Mouse (Mus musculus) neural tube, embryonic 13.5 days (tissue): ENCODE measurements at regions not wholly inside any gene's neighbourhood (a gene's known extent, or its start where the extent isn't known, plus 50 kb on each side); places are given as distances from the start of the nearest gene placed in this dataset.

Source experiments
- ATAC-seq: fragments of 200-750 bp; cut with Nextera tagmentation; 2 replicates; pipeline ENCODE4 v1.8.0; 2017; ENCODE audit warnings: low read depth, mild to moderate bottlenecking, moderate TSS enrichment, moderate library complexity
- H3K27ac ChIP-seq: fragments of 300-500 bp; sonication (generic); replicated peaks from 2 replicates; pipeline ENCODE4 v1.5.1; 2015; ENCODE audit warnings: moderate library complexity, mild to moderate bottlenecking, inconsistent platforms
- H3K27me3 ChIP-seq: fragments of 300-500 bp; sonication (generic); 2 replicates; pipeline ENCODE4 v1.6.1; 2015; ENCODE audit warnings: mild to moderate bottlenecking, inconsistent platforms
- H3K36me3 ChIP-seq: fragments of 300-500 bp; sonication (generic); 2 replicates; pipeline ENCODE4 v1.6.1; 2015; ENCODE audit warnings: mild to moderate bottlenecking, inconsistent platforms
- H3K4me1 ChIP-seq: fragments of 300-500 bp; sonication (generic); replicated peaks from 2 replicates; pipeline ENCODE4 v1.6.1; 2015; ENCODE audit warnings: inconsistent platforms
- H3K4me2 ChIP-seq: fragments of 300-500 bp; sonication (generic); 2 replicates; pipeline ENCODE4 v1.6.1; 2015; ENCODE audit warnings: inconsistent platforms, mild to moderate bottlenecking, moderate library complexity
- H3K4me3 ChIP-seq: fragments of 300-500 bp; sonication (generic); 2 replicates; pipeline ENCODE4 v1.5.1; 2015; ENCODE audit warnings: mild to moderate bottlenecking, inconsistent platforms
- H3K9ac ChIP-seq: fragments of 300-500 bp; sonication (generic); 2 replicates; pipeline ENCODE4 v1.6.1; 2015; ENCODE audit warnings: moderate library complexity, mild to moderate bottlenecking, inconsistent platforms
- H3K9me3 ChIP-seq: fragments of 300-500 bp; sonication (generic); 2 replicates; pipeline ENCODE4 v1.6.1; 2016; ENCODE audit warnings: inconsistent platforms
- WGBS: fragments of 180-500 bp; shearing (Covaris S2); methylation state at CpG from one replicate; pipeline ENCODE4 v1.1.7; 2015; 5-methylcytosine and 5-hydroxymethylcytosine counted together

DNA sequence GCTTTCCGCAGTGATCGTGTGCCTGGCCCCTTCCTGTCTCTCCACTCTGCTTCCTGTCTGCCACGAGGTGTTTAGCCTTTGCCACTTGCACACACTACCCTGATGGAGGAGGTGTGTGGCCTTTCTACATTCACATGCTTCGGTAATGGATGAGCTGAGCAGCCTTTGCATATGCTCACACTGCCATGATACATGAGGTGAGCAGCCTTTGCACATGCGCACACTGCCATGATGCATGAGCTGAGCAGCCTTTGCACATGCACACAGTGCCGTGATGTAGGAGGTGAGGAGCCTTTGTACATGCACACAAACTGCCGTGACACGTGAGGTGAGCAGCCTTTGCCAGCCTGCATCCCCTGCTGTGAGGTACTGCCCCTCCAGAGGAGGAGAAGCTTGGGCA is 58.3 kb downstream of the Erv3 start:
- no peak for ATAC-seq
- Histone ChIP-seq H3K9me3 (no peaks in the 10 kb centered on the region), H3K4me2 (no peak overlapping the region), H3K36me3 (no peaks in the 10 kb centered on the region), H3K27me3 (no peaks in the 10 kb centered on the region), H3K9ac (no peak overlapping the region), H3K4me3 (no peak overlapping the region), H3K4me1 (no peaks in the 10 kb centered on the region), H3K27ac (no peak overlapping the region)
- 71% methylated on average over 8 of the region's 8 CpGs for WGBS

DNA sequence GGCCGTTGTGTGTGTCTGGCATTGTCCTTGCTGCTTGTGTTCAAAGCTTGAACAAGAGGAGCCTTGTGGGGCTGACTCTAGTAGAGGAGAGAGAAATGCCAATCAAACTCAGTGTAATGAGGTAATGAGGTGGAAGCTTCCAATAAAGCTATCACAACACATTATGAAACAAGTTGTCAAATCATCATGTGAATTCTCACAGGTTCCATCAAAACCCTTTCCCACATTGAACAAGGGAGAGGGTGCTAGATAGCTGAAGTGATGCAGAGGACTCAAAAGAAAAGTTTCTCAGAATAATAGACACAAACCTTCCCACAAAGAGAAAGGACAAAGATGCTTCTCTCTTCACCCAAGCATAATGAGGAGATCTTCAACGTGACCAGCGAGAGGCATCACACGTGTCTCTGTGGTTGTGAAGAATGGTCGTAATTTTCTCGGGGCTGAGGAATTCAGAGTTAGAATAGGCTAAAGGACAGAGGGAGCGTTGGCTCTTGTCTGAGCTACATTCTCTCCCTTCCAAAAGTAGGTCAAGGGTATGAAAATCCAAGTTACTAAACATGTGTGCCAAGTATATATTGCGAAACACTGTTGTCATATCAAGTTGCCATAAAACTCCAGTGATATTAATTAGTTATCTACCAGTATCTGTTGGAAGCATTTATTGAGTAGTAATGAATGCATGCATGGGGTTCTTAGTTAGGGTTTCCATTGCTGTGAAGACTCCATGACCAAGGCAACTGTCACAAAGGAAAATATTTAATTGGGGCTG is 59.2 kb downstream of the Erv3 start:
- H3K4me1 ChIP-seq, result no peaks in the 10 kb centered on the region
- no peaks in the 10 kb centered on the region for H3K36me3 ChIP-seq
- H3K4me2 ChIP-seq, result no peak overlapping the region
- H3K9me3 ChIP-seq, result no peaks in the 10 kb centered on the region
- H3K27me3 ChIP-seq, result no peaks in the 10 kb centered on the region
- H3K9ac ChIP-seq, result no peak overlapping the region
- no peak for ATAC-seq
- no peak overlapping the region for H3K4me3 ChIP-seq
- 84% methylated on average over 8 of the region's 8 CpGs for whole genome bisulfite sequencing
- H3K27ac ChIP-seq, result no peak overlapping the region

DNA sequence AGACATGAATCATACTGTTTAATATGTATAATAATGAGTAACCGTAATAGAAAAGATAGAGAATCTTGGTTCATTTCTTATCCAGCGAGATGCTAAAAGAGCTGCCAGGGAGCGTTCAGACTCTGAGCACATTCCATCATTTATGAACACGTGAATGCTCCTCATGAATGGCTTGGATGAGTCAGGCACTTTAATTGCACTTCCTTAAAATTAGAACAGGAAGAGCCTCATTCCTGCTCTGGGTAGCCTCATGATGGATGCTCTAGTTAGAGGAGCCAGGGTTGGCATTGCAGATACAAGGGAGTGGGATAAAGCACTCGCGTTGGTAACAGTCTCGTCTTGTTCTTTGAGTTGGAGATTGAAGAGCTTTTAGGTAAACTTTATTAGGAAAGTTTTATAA is 60.1 kb downstream of the Erv3 start:
- WGBS, result 84% methylated on average over 7 of the region's 7 CpGs
- H3K4me1 ChIP-seq, result no peaks in the 10 kb centered on the region
- H3K27me3 ChIP-seq, result no peaks in the 10 kb centered on the region
- H3K9ac ChIP-seq, result no peak overlapping the region
- ATAC-seq, result no peak
- no peak overlapping the region for H3K4me3 ChIP-seq
- H3K4me2 ChIP-seq, result no peak overlapping the region
- no peak overlapping the region for H3K27ac ChIP-seq
- H3K9me3 ChIP-seq, result no peaks in the 10 kb centered on the region
- no peaks in the 10 kb centered on the region for H3K36me3 ChIP-seq

DNA sequence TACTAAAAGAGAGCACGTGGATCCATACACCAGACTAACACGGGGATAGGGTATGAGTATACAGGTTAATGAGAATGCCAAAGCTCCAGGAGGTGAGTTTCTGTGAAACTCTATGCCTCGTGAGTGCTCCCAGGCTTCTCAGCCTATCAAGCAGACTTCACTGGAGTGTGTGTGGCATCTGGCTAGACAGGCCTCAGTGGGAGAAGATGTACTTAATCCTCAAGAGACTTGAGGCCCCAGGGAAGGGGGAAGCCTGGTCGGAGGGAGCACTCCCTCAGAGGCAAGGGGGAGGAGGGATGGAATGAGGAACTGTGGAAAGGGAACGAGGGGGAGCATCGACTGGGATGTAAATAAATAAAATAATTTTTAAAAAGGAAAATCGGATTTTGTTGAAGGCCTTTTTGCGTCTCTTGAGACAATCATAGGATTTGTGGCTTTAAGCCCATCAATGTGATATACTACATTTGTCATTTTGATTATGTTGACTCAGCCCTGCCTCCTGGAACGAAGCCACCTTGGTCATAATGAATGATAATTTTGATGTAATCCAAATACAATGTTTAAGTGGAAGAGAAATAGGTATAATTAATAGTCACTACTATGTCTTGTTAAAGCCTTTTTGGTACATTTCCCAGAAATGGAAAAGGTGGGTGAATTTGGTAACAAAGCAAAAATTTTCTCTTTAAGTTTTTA is 62.4 kb downstream of the Erv3 start:
- no peaks in the 10 kb centered on the region for H3K36me3 ChIP-seq
- no peaks in the 10 kb centered on the region for H3K9me3 ChIP-seq
- H3K4me2 ChIP-seq, result no peak overlapping the region
- H3K4me1 ChIP-seq, result no peaks in the 10 kb centered on the region
- H3K9ac ChIP-seq, result no peak overlapping the region
- H3K4me3 ChIP-seq, result no peak overlapping the region
- H3K27ac ChIP-seq, result no peak overlapping the region
- H3K27me3 ChIP-seq, result no peaks in the 10 kb centered on the region
- ATAC-seq, result no peak
- 80% methylated on average over 9 of the region's 9 CpGs for WGBS

DNA sequence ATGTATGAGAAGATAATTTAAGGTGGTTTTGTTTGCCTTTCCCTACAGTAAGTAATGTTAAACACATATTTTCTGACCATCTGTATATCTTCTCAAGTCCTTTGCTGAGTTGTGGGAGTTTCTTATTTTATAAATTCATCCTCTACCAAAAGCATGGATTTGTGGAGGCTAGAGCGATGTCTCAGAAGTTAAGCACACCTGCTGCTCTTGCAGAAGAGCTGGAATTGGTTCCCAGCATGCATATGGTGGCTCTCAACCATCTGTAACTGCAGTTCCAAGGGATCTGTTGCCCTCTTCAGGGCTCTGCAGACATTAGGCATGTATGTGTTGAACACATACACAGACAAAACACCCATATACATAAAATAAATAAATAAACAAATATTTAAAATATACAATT is 84.2 kb downstream of the Erv3 start:
- Histone ChIP-seq H3K36me3 (no peaks in the 10 kb centered on the region), H3K9ac (no peak overlapping the region), H3K4me3 (no peak overlapping the region), H3K4me1 (no peaks in the 10 kb centered on the region), H3K4me2 (no peak overlapping the region), H3K27me3 (no peaks in the 10 kb centered on the region), H3K27ac (no peak overlapping the region), H3K9me3 (peaks cover 4% of the 10 kb centered on the region; the same call in 1 of the 2 replicates)
- ATAC-seq, result no peak
- 89% methylated on average over 1 of the region's 1 CpGs for WGBS

DNA sequence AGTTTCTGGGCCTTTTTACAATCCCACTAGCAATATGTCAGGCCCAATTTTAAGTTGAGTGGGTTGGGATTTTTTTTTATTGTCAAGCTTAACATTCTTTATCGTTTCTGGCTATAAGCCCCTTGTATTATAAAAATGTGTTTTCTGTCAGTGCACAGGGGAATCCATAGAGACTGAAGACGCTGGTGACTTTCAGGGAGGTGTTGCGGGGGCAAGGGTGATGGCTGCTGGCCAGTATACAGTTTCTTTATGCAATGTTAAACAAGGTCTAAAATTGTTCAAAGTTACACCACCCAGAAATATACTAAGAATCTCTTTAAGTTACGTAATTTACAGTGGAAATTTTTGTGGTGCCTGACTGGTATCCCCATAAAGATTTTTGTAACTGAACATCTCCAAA is 85.9 kb downstream of the Erv3 start:
- H3K4me1 ChIP-seq, result no peaks in the 10 kb centered on the region
- H3K4me3 ChIP-seq, result no peak overlapping the region
- no peaks in the 10 kb centered on the region for H3K27me3 ChIP-seq
- H3K9ac ChIP-seq, result no peak overlapping the region
- no peak overlapping the region for H3K27ac ChIP-seq
- no peak overlapping the region for H3K4me2 ChIP-seq
- no peaks in the 10 kb centered on the region for H3K36me3 ChIP-seq
- 87% methylated on average over 4 of the region's 4 CpGs for WGBS
- no peak for ATAC-seq
- H3K9me3 ChIP-seq, result no peaks in the 10 kb centered on the region

DNA sequence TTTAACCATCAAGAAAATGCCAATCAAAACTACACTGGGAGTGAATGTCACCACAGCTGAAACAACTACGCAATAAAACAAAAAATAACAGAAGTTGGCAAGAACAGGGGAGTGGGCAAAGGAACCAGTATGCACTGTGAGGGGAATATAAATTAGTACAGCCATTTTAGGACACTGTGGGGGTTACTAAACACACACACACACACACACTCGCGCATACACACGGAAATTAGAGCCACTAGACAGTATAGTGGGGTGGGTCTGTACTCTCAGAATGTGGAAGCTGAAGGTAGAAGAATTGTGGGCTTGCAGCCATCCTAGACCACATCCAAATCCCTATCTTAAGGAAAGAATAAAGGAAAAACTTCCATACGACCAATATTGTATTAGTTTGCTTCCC is 87.4 kb downstream of the Erv3 start:
- WGBS, result 81% methylated on average over 5 of the region's 5 CpGs
- Histone ChIP-seq H3K27ac (no peak overlapping the region), H3K4me3 (no peak overlapping the region), H3K4me2 (no peak overlapping the region), H3K27me3 (no peaks in the 10 kb centered on the region), H3K4me1 (no peaks in the 10 kb centered on the region), H3K9ac (no peak overlapping the region), H3K9me3 (no peaks in the 10 kb centered on the region), H3K36me3 (no peaks in the 10 kb centered on the region)
- ATAC-seq, result no peak

DNA sequence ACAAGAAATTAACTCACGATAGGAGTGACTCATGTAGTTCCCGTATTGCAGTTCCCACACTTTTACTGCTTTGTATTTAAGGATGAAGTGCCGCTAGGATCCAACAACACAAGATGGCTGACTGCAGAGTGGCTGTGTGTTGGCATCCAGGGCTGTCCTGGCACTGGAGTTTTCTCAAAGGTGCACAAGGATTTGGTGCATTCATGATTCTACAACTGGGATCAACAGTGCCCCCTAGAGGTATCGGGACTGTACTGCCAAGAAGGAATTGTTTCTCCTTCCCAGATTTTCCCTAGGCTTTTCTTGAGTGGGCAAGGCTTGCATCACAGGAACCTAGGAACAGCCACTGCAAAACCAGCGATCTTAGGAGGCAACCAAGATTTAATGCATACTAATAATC is 88.7 kb downstream of the Erv3 start:
- H3K4me2 ChIP-seq, result no peak overlapping the region
- no peaks in the 10 kb centered on the region for H3K9me3 ChIP-seq
- 56% methylated on average over 5 of the region's 5 CpGs for WGBS
- no peaks in the 10 kb centered on the region for H3K4me1 ChIP-seq
- H3K36me3 ChIP-seq, result no peaks in the 10 kb centered on the region
- no peak overlapping the region for H3K27ac ChIP-seq
- H3K4me3 ChIP-seq, result no peak overlapping the region
- H3K9ac ChIP-seq, result no peak overlapping the region
- no peaks in the 10 kb centered on the region for H3K27me3 ChIP-seq
- no peak for ATAC-seq

DNA sequence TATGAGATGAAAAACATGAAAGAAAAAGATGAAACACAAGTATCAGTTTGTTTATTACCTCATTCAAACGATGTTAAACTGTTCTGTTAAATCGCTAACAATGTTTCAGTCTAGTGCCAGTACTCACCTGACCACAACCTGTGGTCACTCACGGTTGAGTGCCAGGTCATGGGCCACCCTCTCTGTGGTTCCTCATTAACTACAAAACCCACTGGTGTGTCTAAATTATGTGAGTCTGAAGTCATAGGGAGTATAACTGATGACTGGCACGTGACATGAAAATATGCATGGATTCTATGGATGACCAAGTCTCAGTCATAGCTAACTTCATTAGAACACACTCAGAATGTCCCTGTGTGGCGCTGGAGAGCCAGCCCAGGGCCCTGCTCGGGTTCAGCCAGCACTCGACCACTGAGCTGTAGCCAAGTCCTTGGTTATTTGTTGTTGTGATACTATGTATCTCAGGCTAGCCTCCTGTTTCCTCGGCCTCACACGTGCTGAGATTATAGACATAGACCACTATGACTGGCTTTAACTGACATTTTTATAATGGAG is 89.8 kb downstream of the Erv3 start:
- Histone ChIP-seq H3K36me3 (no peaks in the 10 kb centered on the region), H3K27ac (no peak overlapping the region), H3K4me1 (no peaks in the 10 kb centered on the region), H3K9ac (no peak overlapping the region), H3K27me3 (no peaks in the 10 kb centered on the region), H3K4me2 (no peak overlapping the region), H3K4me3 (no peak overlapping the region), H3K9me3 (no peaks in the 10 kb centered on the region)
- ATAC-seq, result no peak
- WGBS, result 88% methylated on average over 9 of the region's 9 CpGs

DNA sequence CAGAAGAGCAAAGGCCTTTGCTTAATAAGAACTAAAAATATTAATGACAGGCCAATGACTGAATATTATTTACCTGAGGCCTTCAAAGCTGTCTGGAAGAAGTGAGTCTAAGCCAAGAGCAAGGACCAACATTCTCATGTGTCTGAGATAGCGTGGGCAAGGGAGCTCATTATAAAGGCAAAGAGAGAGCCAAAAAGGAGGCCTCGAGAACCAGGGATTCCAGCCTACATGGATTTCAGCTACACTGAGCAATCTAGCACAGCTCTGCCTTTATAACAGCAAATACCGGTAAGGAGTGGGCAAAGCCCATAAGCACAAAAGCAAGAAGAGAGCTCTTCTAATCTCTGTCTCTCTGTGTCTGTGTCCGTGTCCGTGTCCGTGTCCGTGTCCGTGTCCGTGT is 93.0 kb downstream of the Erv3 start:
- H3K27ac ChIP-seq, result no peak overlapping the region
- H3K27me3 ChIP-seq, result no peaks in the 10 kb centered on the region
- no peaks in the 10 kb centered on the region for H3K9me3 ChIP-seq
- no peak overlapping the region for H3K4me2 ChIP-seq
- no peak overlapping the region for H3K9ac ChIP-seq
- no peak overlapping the region for H3K4me3 ChIP-seq
- WGBS, result 95% methylated on average over 9 of the region's 9 CpGs
- ATAC-seq, result no peak
- H3K36me3 ChIP-seq, result no peaks in the 10 kb centered on the region
- H3K4me1 ChIP-seq, result no peaks in the 10 kb centered on the region

DNA sequence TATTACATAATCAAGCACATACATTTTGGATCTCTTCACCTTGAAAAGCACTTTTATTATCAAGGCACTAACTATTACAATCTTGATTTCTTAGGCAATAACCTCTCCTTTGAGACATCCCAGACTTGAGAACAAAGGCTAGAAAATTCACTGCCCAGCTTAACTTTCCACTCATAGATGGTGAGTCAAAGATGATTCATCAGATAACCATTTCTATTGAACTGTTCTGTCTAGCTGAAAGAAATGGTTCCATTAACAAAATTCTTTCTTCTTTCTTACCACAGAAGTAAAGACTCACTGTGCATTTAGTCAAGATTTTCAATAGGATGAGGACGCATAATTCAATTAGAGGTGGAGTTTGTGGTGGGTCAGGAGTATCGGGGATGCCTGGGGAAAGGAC is 98.0 kb downstream of the Erv3 start:
- WGBS, result 81% methylated on average over 2 of the region's 2 CpGs
- Histone ChIP-seq H3K4me3 (no peak overlapping the region), H3K9me3 (no peaks in the 10 kb centered on the region), H3K9ac (no peak overlapping the region), H3K27ac (no peak overlapping the region), H3K36me3 (no peaks in the 10 kb centered on the region), H3K4me1 (no peaks in the 10 kb centered on the region), H3K4me2 (no peak overlapping the region), H3K27me3 (no peaks in the 10 kb centered on the region)
- no peak for ATAC-seq

DNA sequence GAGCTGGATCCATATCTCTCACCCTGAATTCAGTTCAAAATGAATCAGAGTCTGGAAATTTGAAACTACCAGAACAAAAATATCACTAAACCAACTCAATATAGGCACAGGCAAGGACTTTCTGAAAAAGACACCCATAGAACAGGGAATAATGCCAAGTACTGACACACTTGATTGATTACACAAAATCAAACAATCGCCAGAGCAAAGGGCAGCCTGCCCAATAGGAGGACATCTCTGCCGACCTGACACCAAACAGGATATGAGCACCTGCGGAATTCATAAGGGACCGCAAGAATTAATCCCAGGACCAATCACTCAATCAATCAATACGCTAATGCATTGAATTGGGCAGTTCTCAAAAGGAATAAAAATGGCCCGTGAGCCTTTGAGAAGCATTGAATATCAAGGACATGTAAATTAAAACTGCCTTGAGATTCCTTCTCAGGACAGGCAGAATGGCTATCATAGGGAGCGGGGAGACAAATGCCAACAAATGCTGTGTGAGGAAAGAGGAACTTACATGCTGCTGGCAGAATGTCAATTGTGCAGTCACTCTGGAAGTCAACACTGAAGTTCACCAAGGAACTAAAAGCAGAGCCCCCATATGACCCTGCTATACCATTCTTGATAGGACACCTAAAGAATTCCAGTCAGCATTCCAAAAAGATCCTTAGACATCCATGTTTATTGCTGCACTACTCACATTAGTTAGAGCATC is 102.2 kb downstream of the Erv3 start:
- ATAC-seq, result no peak
- Histone ChIP-seq H3K9me3 (no peaks in the 10 kb centered on the region), H3K4me3 (no peak overlapping the region), H3K27ac (no peak overlapping the region), H3K9ac (no peak overlapping the region), H3K27me3 (no peaks in the 10 kb centered on the region), H3K4me2 (no peak overlapping the region), H3K4me1 (no peaks in the 10 kb centered on the region), H3K36me3 (no peaks in the 10 kb centered on the region)
- whole genome bisulfite sequencing, result 77% methylated on average over 7 of the region's 7 CpGs
